Mouse (Mus musculus) bone marrow macrophage, adult 2 months (primary cell): ENCODE results near the gene Actl7b. TPM values are rescaled to one million over a fixed set of nuclear protein-coding genes. Genes with fewer than 3 reads are reported as not detected.

ENCODE experiments used
- H3K27ac ChIP-seq: 2 replicates; pipeline ENCODE4 v1.5.1; 2012; ENCODE audit warnings: low read depth, low read length; ENCODE audit not compliant: insufficient read depth
- H3K4me1 ChIP-seq: 2 replicates; pipeline ENCODE4 v1.6.1; 2012; ENCODE audit warnings: low read length; ENCODE audit not compliant: control insufficient read depth, insufficient read depth
- H3K4me3 ChIP-seq: 2 replicates; pipeline ENCODE4 v1.5.1; 2012; ENCODE audit warnings: mild to moderate bottlenecking, low read length, moderate library complexity; ENCODE audit not compliant: insufficient read depth
- CTCF ChIP-seq: IDR thresholded peaks from 2 replicates; pipeline ENCODE4 v1.5.1; 2012; ENCODE audit warnings: low read depth, mild to moderate bottlenecking, low read length, moderate library complexity
- POLR2A ChIP-seq: IDR thresholded peaks from 2 replicates; pipeline ENCODE4 v1.6.1; 2012; ENCODE audit warnings: mild to moderate bottlenecking, low read depth, low read length, borderline replicate concordance
- polyA plus RNA-seq: library from polyadenylated mRNA; stranded (reverse); fragments of >200 nt; gene quantifications from 2 replicates; pipeline ENCODE4 v1.2.4, GENCODE M21; 2012; ENCODE audit not compliant: missing spikeins, insufficient read depth, insufficient read length

The Actl7b gene
- polyA plus RNA-seq, 1 experiment = not detected

GRCm38 (mm10) chr4:56718573-56719442 lies 22.4 kb downstream of the Actl7b start:
- H3K27ac ChIP-seq = no peak overlapping the region
- H3K4me1 ChIP-seq = no peaks in the 10 kb centered on the region
- H3K4me3 ChIP-seq = no peak overlapping the region
- TF ChIP-seq POLR2A (no peak), CTCF (no peak)

- TF ChIP-seq CTCF (no peak), POLR2A (no peak)
- Histone ChIP-seq H3K4me1 (no peaks in the 10 kb centered on the region), H3K4me3 (no peak overlapping the region), H3K27ac (no peak overlapping the region)
Observed at GRCm38 (mm10) chr4:56717932-56718331, 23.3 kb downstream of the Actl7b start.

GRCm38 (mm10) chr4:56716801-56717200 lies 24.4 kb downstream of the Actl7b start:
- TF ChIP-seq CTCF (no peak), POLR2A (no peak)
- no peak overlapping the region for H3K27ac ChIP-seq
- no peaks in the 10 kb centered on the region for H3K4me1 ChIP-seq
- H3K4me3 ChIP-seq = no peak overlapping the region

GRCm38 (mm10) chr4:56713155-56713554 lies 28.1 kb downstream of the Actl7b start:
- TF ChIP-seq POLR2A = no peak
- TF ChIP-seq CTCF = no peak
- H3K27ac ChIP-seq = no peak overlapping the region
- H3K4me1 ChIP-seq = no peaks in the 10 kb centered on the region
- no peak overlapping the region for H3K4me3 ChIP-seq

GRCm38 (mm10) chr4:56702234-56702633 lies 39.0 kb downstream of the Actl7b start:
- H3K4me1 ChIP-seq = no peaks in the 10 kb centered on the region
- H3K4me3 ChIP-seq = peak overlapping the region; percentile 30; the same call in 1 of the 2 replicates
- no peak for TF ChIP-seq POLR2A
- no peak for TF ChIP-seq CTCF
- H3K27ac ChIP-seq = no peak overlapping the region

- Histone ChIP-seq H3K27ac (no peak overlapping the region), H3K4me3 (no peak overlapping the region)
Observed at GRCm38 (mm10) chr4:56698671-56699070, 42.6 kb downstream of the Actl7b start.

GRCm38 (mm10) chr4:56696401-56696800 lies 44.8 kb downstream of the Actl7b start:
- H3K27ac ChIP-seq = no peak overlapping the region
- no peak overlapping the region for H3K4me3 ChIP-seq
- H3K4me1 ChIP-seq = no peaks in the 10 kb centered on the region
- TF ChIP-seq CTCF (no peak), POLR2A (no peak)

More at GRCm38 (mm10) chr4:56698671-56699070, 42.6 kb downstream of the Actl7b start:
- no peak for TF ChIP-seq POLR2A
- H3K4me1 ChIP-seq = no peaks in the 10 kb centered on the region

Other genes starting within 250 kb of the Actl7b start
- not detected in 2 replicates for gene Gm26657, start 1.4 kb downstream of the Actl7b start, polyA plus RNA-seq
- not detected in 2 replicates for gene Actl7a, start 2.0 kb upstream of the Actl7b start, polyA plus RNA-seq
- 17.3 and 28.7 TPM in 2 replicates for gene Elp1, start 60.9 kb upstream of the Actl7b start, polyA plus RNA-seq
- gene Fam206a, start 60.9 kb upstream of the Actl7b start, polyA plus RNA-seq = 6.8 and 7.3 TPM in 2 replicates
- gene Ctnnal1, start 123.7 kb upstream of the Actl7b start, polyA plus RNA-seq = 1.3 and 1.4 TPM in 2 replicates
- 8.7 and 11.0 TPM in 2 replicates for gene Tmem245, start 206.0 kb upstream of the Actl7b start, polyA plus RNA-seq
- gene Frrs1l, start 248.9 kb upstream of the Actl7b start, polyA plus RNA-seq = not detected in 2 replicates